Mouse (Mus musculus): ENCODE results near the gene Rasl11b. TPM values are rescaled to one million over a fixed set of nuclear protein-coding genes. Genes with fewer than 3 reads are reported as not detected.

Gene Rasl11b
- polyA plus RNA-seq (2015; fragmentation: Nextera tagmentation; extraction: Ambion mirVana), result 11.4 and 12.9 TPM in 2 replicates

- Histone ChIP-seq H3K4me3 (peak within 1 kb of the TSS; percentile 84), H3K4me1 (peaks cover 30% of the 10 kb centered on the region), H3K4me2 (peak within 1 kb of the TSS; percentile 91), H3K27me3 (replicated peaks) (0 out of 2 replicates have a peak, but pooled peaks cover 5% of the 10 kb centered on the region), H3K9me3 (no peaks in the 10 kb centered on the region), H3K36me3 (replicated peaks) (no peaks in the 10 kb centered on the region), H3K9ac (peak within 1 kb of the TSS; percentile 82), H3K27ac (peak within 1 kb of the TSS; percentile 56)
- WGBS, result 0% methylated on average over 82 of the region's 82 CpGs
- peak; percentile 96 for ATAC-seq (replicated peaks)
Observed at GRCm38 (mm10) chr5:74194841-74195613, at the start of gene Rasl11b. Gene Rasl11b (plus strand): TSS chr5:74195286.

DNA sequence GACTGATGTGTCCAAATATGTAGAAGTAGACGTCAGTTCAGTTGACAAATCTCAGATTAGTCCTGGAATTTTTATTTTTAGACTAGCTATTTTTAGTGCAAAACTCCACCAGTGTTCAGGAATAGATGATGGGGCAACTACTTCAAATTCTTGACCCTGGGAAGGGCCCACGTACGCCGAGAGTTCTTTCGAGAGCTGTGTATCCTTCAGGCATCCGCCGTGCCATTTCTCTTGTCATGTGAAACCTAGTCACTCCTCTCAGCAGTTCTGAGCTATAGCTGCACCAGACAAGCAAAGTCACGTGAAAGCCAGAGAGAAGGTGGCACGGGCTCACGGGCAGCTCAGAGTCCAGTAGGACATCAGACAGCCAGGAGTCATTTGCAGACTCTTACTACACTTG is 47.5 kb upstream of the Rasl11b start:
- Histone ChIP-seq H3K9ac (no peak overlapping the region), H3K27ac (no peak overlapping the region), H3K4me1 (no peaks in the 10 kb centered on the region), H3K27me3 (replicated peaks) (no peaks in the 10 kb centered on the region), H3K4me3 (no peak overlapping the region), H3K9me3 (no peaks in the 10 kb centered on the region), H3K4me2 (no peak overlapping the region), H3K36me3 (replicated peaks) (no peaks in the 10 kb centered on the region)
- ATAC-seq (replicated peaks), result no peak
- WGBS, result 86% methylated on average over 10 of the region's 10 CpGs

DNA sequence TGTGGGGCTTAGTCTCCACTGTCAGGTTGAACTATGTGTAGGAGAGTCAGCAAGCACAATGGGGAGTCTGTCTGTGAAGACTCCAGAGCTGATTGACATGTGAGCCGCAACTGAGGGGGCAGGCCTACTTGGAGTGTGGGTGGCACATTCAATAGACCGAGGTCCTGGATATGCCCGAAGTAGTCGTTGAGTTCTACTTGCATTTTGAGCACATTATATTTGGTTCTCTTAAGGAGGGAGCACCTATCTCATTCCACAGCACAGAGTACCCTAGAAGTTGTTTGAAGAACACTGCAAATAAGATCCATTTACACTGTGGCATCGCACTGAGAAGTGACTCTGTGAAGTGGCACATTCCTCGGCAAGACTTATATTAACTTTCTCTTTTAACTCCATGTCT is 45.1 kb upstream of the Rasl11b start:
- Histone ChIP-seq H3K4me3 (no peak overlapping the region), H3K27me3 (replicated peaks) (no peaks in the 10 kb centered on the region), H3K36me3 (replicated peaks) (no peaks in the 10 kb centered on the region), H3K4me2 (no peak overlapping the region), H3K9me3 (no peaks in the 10 kb centered on the region), H3K27ac (no peak overlapping the region), H3K4me1 (no peaks in the 10 kb centered on the region), H3K9ac (no peak overlapping the region)
- WGBS, result 87% methylated on average over 6 of the region's 6 CpGs
- ATAC-seq (replicated peaks), result no peak

GRCm38 (mm10) chr5:74151774-74152173 is 43.3 kb upstream of the Rasl11b start:
- 91% methylated on average over 11 of the region's 11 CpGs for WGBS
- Histone ChIP-seq H3K36me3 (replicated peaks) (no peaks in the 10 kb centered on the region), H3K4me1 (no peaks in the 10 kb centered on the region), H3K4me2 (no peak overlapping the region), H3K27ac (no peak overlapping the region), H3K9me3 (no peaks in the 10 kb centered on the region), H3K27me3 (replicated peaks) (no peaks in the 10 kb centered on the region), H3K4me3 (no peak overlapping the region), H3K9ac (no peak overlapping the region)
- ATAC-seq (replicated peaks), result no peak

DNA sequence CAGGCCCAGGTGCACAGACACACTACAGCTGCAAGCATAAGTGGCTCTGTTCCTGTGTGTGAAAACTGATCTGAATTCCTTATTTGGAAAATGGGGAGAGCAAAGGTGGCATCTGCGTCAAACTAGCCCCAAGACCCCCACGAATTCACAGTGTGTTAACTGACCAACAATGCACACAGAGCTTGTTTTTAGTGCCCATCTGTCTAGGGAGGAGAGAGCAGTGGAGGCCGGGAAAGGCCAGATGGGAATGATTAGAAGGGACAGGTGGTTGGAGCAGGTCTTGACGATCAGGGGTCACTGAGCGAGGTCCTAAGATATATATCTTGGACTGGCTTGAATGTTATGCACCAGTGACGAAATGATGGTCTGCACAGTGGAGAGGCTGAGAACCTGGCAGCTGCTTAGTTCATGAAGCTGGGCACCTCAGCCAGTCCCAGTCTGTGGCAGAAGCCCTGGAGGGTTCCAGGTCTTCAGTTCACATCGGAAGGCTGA is 39.2 kb upstream of the Rasl11b start:
- Histone ChIP-seq H3K4me3 (no peak overlapping the region), H3K4me1 (no peaks in the 10 kb centered on the region), H3K9ac (no peak overlapping the region), H3K36me3 (replicated peaks) (no peaks in the 10 kb centered on the region), H3K4me2 (no peak overlapping the region), H3K27me3 (replicated peaks) (no peaks in the 10 kb centered on the region), H3K9me3 (no peaks in the 10 kb centered on the region), H3K27ac (no peak overlapping the region)
- WGBS, result 72% methylated on average over 7 of the region's 7 CpGs
- ATAC-seq (replicated peaks), result no peak

DNA sequence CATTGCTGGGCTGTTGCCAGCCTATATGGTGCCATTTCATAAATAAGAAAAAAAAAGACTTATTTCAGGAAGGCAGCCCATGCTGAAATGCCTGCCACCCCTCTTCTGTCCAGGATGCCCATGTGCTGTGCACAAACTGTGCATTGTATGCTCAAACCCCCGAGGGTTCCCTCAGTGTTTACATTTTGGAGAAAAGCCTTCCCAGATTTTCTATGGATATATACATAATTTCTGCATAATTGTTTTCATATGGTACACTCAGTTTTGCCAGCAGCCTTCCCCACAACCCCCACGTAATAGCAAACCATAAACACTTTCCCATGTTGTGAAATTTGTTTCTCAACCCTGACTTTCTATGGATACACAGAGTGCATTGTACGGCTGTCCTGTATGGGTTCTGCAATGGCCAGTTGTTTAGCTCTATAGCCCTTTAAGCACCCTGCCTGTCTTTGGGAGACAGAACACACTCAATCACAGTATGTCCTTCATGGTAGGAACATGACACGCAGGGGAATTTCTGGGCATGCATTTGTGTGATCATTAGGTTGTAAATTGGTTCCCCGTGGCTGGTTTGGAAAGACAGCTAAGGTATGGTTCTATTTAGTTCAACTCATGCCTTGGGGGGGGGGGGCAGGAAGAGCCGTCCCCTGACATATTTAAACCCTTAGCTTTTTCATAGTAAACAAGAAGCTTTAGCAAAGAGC is 36.0 kb upstream of the Rasl11b start:
- no peaks in the 10 kb centered on the region for H3K27me3 ChIP-seq (replicated peaks)
- H3K4me2 ChIP-seq, result no peak overlapping the region
- no peak overlapping the region for H3K4me3 ChIP-seq
- H3K27ac ChIP-seq, result no peak overlapping the region
- no peak for ATAC-seq (replicated peaks)
- no peaks in the 10 kb centered on the region for H3K36me3 ChIP-seq (replicated peaks)
- no peaks in the 10 kb centered on the region for H3K9me3 ChIP-seq
- WGBS, result 89% methylated on average over 6 of the region's 6 CpGs
- peaks cover 12% of the 10 kb centered on the region for H3K4me1 ChIP-seq
- no peak overlapping the region for H3K9ac ChIP-seq

GRCm38 (mm10) chr5:74159906-74160305 is 35.2 kb upstream of the Rasl11b start:
- no peak overlapping the region for H3K9ac ChIP-seq
- peaks cover 12% of the 10 kb centered on the region for H3K4me1 ChIP-seq
- no peak overlapping the region for H3K27ac ChIP-seq
- no peak overlapping the region for H3K4me3 ChIP-seq
- H3K36me3 ChIP-seq (replicated peaks), result no peaks in the 10 kb centered on the region
- 76% methylated on average over 7 of the region's 7 CpGs for WGBS
- no peaks in the 10 kb centered on the region for H3K9me3 ChIP-seq
- H3K27me3 ChIP-seq (replicated peaks), result no peaks in the 10 kb centered on the region
- H3K4me2 ChIP-seq, result no peak overlapping the region
- no peak for ATAC-seq (replicated peaks)

- H3K27ac ChIP-seq, result no peak overlapping the region
- no peak for ATAC-seq (replicated peaks)
- H3K9me3 ChIP-seq, result no peaks in the 10 kb centered on the region
- no peaks in the 10 kb centered on the region for H3K36me3 ChIP-seq (replicated peaks)
- no peak overlapping the region for H3K9ac ChIP-seq
- H3K4me3 ChIP-seq, result no peak overlapping the region
- H3K4me2 ChIP-seq, result no peak overlapping the region
- H3K4me1 ChIP-seq, result peaks cover 12% of the 10 kb centered on the region
- 76% methylated on average over 4 of the region's 4 CpGs for WGBS
- H3K27me3 ChIP-seq (replicated peaks), result no peaks in the 10 kb centered on the region
Observed at GRCm38 (mm10) chr5:74160349-74160748, 34.7 kb upstream of the Rasl11b start.

DNA sequence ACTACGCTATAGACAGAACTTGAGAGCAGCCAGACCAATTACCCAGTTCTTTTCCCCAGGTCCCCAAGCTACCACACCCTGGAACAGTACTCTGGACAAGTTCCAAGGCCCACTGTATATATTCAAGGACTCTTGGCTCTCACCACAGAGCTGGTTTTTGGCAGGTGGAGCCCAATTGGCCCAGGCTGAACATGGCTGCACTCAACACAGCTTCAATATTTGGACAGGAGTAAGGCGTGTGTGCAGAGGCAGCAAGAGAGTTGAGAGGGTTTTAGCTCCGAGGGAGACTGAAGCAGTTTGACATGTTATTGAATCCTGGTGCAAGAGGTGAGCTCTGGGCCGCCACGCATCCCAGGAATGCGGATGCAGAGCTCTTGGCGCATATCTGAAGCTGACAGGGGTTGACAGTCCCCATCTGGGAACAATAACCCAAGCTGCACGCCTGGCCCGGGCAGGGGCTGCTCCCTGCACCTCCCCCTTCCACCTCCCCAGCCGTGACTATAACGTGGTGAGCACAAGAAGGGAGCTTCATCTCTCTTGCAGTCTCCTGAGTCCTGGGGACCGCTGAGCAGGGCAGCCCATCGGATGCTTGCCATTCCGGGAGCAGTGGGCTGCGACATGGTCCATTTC is 33.7 kb upstream of the Rasl11b start:
- peak; percentile 48; the same call in 1 of the 2 replicates for ATAC-seq (replicated peaks)
- H3K27me3 ChIP-seq (replicated peaks), result no peaks in the 10 kb centered on the region
- H3K9me3 ChIP-seq, result no peaks in the 10 kb centered on the region
- H3K27ac ChIP-seq, result peak overlapping the region; percentile 26; the same call in 1 of the 2 replicates
- H3K4me2 ChIP-seq, result peak overlapping the region; percentile 46
- WGBS, result 16% methylated on average over 15 of the region's 15 CpGs
- peaks cover 12% of the 10 kb centered on the region for H3K4me1 ChIP-seq
- H3K36me3 ChIP-seq (replicated peaks), result no peaks in the 10 kb centered on the region
- H3K4me3 ChIP-seq, result 0 out of 2 replicates have a peak overlapping the region, but pooled peaks have one; percentile 12
- peak overlapping the region; percentile 11; the same call in 1 of the 2 replicates for H3K9ac ChIP-seq

- no peak overlapping the region for H3K27ac ChIP-seq
- no peaks in the 10 kb centered on the region for H3K27me3 ChIP-seq (replicated peaks)
- ATAC-seq (replicated peaks), result no peak
- H3K4me2 ChIP-seq, result peak overlapping the region; percentile 46
- no peaks in the 10 kb centered on the region for H3K9me3 ChIP-seq
- H3K9ac ChIP-seq, result no peak overlapping the region; the same call in 1 of the 2 replicates
- H3K36me3 ChIP-seq (replicated peaks), result no peaks in the 10 kb centered on the region
- 0 out of 2 replicates have a peak overlapping the region, but pooled peaks have one; percentile 12 for H3K4me3 ChIP-seq
- WGBS, result 34% methylated on average over 3 of the region's 3 CpGs
- H3K4me1 ChIP-seq, result peaks cover 12% of the 10 kb centered on the region
Observed at GRCm38 (mm10) chr5:74162013-74162412, 33.1 kb upstream of the Rasl11b start.

GRCm38 (mm10) chr5:74163141-74163540 is 31.9 kb upstream of the Rasl11b start:
- no peaks in the 10 kb centered on the region for H3K27me3 ChIP-seq (replicated peaks)
- no peaks in the 10 kb centered on the region for H3K36me3 ChIP-seq (replicated peaks)
- 78% methylated on average over 6 of the region's 6 CpGs for WGBS
- no peak overlapping the region for H3K27ac ChIP-seq
- no peak overlapping the region for H3K4me3 ChIP-seq
- no peak for ATAC-seq (replicated peaks)
- H3K9me3 ChIP-seq, result no peaks in the 10 kb centered on the region
- H3K4me2 ChIP-seq, result no peak overlapping the region
- peaks cover 12% of the 10 kb centered on the region for H3K4me1 ChIP-seq
- H3K9ac ChIP-seq, result no peak overlapping the region

DNA sequence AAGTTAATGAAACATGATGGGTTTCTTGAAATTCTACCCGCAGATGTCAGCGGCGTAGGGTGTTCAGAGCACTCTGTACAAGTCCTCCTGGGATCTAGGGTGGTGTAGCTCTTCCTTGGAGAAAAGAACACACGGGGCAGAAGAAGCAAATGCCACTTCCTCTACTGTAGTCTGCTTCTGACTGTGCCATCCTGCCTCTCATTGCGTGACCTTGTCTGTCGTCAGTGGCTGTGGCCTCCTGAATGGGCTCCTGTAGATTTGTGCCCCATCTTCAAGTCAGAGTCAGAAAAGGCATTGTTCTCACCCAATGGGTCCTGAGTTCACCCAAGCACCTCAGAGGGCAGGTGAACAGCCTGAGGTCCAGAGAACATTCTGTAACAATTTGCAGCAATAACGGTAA is 30.5 kb upstream of the Rasl11b start:
- WGBS, result 88% methylated on average over 7 of the region's 7 CpGs
- Histone ChIP-seq H3K27ac (no peak overlapping the region), H3K36me3 (replicated peaks) (no peaks in the 10 kb centered on the region), H3K27me3 (replicated peaks) (no peaks in the 10 kb centered on the region), H3K4me3 (no peak overlapping the region), H3K4me1 (peaks cover 12% of the 10 kb centered on the region), H3K9ac (no peak overlapping the region), H3K9me3 (no peaks in the 10 kb centered on the region), H3K4me2 (no peak overlapping the region)
- ATAC-seq (replicated peaks), result no peak
